Mouse (Mus musculus): Measurements from ENCODE around the gene Myo5a.

Gene Myo5a

DNA sequence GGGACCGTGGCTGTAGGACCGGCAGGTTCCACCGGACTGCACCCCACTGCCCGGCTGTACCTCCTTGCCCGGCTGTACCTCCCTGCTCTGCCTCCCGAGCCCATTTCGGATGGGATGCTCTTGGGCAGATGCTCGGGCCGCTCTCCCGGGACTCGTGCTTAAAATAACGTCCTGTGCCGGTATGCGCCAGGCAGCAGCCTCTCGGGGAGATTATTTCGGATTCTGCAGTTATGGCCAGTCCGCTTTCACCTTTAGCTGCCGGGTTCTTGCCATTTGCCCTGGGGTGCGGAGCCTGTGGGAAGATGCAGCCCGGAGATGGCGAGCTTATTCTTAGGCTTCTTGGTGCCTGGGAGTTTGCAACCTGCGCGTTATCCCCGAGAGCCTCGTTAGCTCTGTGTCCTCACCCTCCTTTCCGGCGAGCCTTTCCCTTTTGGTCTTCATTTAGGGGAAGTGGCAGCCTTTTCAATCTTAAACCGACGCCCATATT, 934 bp downstream of the Myo5a start:
- DNase-seq (ENCODE audit: low spot score) = no peak

DNA sequence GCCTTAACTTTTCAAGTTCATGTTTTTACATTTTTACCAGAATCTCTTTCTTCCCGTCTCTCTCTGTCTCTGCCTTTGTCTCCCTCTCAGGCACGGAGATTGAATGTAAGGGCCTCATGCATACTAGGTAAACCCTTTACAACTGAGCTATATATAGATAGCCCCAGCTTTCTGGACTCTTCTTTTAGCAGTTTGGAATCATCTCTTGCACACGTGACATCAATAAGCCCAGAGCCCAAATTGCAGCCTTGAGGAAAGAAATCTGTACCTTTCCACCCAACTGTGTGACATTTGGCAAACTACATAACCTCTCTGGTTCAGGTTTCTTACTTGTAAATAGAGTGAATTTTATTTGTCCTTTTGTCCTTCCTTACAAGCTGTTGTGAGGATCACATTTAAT, 1.5 kb downstream of the Myo5a start:
- no peak for DNase-seq (ENCODE audit: low spot score)

DNA sequence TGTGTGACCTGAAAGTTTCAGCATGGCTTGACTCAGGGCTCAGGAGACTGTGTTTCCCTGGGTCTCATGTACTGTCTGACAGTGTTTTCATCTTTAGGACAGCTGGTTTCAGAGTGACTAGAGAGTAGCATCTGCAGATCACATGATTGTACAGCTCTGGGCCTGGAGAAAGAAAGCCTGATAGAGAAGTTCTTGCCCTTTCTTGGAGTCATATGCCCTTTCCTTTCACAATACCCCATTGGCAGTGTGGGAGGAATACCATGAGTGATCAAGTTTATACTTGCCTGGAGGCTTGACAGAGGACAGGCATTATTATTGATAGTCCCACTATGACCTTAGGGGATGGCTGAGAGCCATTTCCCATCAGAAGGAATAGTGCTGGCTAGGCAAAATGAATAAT, 6.4 kb downstream of the Myo5a start:
- no peak for DNase-seq (ENCODE audit: low spot score)

DNA sequence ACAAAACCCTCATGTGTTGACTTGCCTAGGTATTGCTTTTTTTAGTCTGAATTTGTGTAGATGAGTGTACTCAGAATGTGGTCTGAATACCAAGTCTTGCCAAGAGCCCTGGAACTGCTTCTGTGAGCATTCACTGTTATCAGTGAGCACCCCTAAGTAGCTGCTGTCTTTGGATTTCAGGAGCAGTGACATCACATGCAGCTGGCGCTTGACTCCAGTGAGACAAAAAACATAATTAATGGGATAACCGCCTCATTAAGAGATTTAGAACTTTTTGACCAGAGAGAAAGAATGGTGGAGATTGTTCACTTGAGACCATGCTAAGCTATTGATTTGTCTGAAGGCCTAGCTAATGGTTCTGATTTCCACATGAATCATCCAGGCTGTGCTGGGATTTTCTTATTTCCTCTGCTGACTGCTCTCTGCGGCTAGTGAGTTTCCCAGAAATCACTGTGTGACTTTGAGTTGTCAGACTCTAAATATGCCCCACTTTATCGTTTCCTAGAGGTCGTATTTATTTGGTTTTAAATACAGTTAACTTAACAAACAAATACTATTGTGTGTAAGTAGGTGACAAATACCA, 14.5 kb downstream of the Myo5a start:
- no peak for DNase-seq (ENCODE audit: low spot score)

DNA sequence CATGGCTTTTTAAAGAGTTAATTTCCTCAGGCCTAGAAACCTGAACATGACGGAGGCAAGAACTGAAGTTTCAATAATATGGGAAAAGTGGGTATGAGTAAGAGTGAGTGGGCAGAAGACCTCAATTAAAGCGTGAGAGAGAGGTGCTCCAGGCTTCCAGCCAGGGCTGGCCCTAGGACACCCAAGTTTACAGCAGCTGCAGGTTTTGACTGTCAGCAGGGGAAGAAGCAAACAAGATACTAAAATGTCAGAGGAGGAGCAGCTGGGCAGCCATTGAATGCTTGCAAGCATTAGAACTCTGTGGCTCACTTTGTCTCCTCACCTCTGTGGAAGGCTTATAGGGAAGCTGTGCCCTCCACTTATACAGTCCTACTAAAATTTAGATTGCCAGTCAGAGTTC, 17.0 kb downstream of the Myo5a start:
- DNase-seq (ENCODE audit: low spot score) = no peak

DNA sequence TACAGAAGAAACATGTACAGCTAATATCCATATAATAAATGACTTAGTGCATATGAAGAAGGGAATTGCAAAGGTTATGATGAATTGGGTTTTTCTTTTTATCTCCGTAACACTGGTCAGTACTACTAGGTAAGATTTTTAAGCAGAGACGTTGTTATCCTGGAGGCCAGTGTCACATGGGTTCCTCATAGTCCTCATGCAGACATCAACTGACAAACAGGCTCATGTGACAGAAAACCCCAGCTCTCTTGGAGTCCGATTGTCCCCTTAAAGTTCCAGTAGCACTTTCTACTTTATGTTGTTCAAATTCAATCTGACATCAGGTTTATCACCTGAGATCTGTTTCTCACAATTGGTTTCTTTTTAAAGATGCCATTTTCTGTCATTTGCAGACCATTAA, 18.5 kb downstream of the Myo5a start:
- DNase-seq (ENCODE audit: low spot score) = no peak

DNA sequence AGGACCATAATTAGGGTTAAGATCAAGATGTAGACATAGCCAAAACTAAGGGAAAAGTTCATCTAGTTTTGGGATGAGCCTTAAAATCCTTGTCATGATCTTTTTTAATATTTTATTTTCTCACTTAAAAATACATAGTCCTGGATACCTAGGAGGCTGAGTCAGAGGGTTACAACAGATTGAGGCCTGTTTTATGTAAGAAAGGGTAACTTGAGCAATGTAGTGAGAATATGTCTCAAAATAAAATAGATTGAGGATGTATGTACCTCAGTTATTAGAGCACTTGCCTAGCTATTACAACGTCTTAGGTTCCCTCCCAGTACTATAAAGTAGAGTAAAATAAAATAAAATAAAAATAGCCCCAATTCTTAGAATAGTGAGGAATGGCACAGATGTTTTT, 21.3 kb downstream of the Myo5a start:
- no peak for DNase-seq (ENCODE audit: low spot score)

DNA sequence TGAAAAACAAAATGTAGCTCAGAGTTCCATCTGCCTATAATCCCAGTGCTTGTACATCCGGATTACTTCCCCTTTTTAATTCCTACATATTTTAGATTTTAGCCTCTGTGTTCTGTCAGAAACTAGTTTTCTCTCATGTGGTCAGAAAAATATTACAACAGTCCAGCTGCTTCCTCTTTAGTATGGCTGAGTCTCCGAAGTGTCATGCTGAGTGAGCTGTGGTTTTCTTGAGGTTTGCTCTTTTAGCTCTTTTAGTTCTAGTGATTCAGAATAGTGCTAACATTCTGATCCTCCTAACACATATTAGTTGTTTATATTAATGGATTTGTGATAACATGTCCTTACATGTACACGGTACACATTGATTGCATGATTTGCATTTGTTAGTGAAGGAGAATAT, 23.9 kb downstream of the Myo5a start:
- DNase-seq (ENCODE audit: low spot score) = no peak

DNA sequence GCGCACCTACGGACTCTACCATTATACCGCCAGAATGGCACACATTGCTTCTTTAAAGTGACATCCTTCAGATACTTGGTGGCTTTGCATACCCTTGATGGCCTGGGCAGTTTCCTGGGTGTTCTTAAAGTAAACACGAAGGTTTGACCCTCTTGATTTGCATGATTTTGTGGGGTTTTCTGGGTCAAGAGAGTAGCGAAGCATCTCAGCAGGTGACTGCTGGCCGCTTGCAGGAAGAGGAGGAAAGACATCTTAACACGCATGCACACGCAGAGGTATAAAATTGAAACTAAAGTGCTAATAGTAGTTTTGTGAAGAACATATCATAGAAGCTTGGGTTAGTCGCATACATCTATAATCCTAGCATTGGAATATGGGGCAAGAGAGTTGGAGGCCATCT, 28.1 kb downstream of the Myo5a start:
- no peak for DNase-seq (ENCODE audit: low spot score)

DNA sequence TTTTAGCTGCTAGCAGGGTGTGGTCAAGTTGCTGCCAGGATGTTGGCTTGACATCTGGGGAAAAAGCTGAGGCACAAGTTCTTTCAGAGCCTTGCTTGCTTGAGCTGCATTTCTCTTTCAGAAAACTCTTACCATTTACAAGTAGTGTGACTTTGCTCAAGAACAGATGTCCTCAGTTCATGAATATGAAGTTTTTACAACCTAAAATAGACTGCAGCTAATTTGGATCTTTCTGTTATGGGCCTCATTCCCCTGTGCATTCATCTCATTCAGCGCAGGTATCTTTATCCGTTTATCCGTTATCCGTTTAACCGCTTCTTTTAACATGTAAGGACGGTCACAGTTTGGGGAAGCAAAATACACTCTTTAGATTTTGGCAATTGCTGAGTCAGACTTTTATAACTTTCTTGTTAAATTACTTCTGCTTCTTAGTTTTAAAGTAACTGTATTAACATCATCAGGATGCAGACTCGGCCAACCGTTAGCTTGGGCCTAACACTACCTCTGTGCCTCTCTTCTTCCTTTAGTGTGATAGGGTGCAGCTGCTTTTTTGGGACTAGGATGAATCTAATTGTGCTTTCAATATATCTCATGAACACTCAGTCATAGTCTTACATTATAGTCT, 29.5 kb downstream of the Myo5a start:
- no peak for DNase-seq (ENCODE audit: low spot score)

DNA sequence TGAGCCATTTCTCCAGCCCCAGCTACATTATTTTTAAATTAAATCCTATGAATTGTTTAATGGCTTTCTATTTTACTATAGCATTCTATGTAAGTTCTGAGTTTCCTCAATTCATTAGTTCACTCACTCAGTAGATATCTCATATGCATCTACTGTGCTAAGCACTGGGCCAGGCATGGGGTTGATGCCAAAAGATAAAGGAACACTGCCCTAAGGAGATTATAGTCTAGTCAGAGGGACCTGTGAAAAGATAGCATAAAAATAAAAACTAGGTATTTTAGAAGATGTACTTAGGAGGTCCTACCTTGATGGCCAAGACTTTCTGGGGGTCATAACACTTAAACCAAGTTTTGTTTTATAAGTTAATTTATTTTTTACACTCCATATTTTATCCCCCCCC, 31.3 kb downstream of the Myo5a start:
- no peak for DNase-seq (ENCODE audit: low spot score)

DNA sequence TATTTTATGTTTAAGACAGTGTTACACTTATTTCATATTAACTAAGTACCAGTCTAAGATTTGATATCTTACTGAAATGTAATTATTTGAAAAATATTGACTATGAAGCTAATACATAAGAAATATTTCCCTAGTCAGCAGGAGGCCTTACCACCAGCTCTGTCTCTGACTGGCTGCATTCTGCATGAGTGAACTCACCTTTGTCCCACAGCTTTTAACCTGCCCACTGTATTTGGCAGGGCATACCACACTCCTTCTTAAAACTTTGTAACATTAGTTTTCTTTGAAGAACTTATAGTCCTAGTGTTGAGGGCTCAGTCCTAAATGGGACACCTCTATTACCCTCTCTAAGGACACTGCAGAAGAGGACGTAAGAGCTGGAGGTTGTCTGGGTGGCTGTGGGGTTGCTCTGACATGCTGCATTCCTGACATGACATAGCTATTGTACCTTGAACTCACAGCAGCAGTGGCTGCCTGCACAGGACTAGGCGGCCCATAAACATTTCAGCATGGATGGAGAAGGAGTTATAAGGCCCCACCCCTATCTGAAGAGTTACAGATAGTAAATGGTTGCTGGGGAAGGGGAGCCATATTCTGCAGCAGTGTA, 45.9 kb downstream of the Myo5a start:
- no peak for DNase-seq (ENCODE audit: low spot score)

DNA sequence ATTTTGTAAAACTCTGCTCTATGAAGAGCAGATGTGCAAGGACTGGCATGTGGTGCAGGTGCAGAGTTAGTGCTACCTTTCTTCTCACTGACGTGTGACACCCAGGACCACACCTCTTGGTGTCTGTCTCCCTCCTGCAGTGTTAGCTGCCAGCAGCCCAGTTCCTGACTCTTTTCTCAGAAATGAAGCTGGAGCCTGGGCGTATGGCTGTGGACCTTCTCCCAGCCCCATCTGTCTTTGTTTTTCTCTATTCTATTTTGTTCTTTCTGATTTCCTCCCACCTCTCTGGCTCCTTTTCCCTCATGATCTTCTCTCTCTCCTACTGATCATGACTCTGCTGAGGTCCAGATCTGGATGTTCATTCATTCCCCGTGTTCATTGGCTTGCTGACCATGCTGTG, 50.3 kb downstream of the Myo5a start:
- DNase-seq (ENCODE audit: low spot score) = no peak

DNA sequence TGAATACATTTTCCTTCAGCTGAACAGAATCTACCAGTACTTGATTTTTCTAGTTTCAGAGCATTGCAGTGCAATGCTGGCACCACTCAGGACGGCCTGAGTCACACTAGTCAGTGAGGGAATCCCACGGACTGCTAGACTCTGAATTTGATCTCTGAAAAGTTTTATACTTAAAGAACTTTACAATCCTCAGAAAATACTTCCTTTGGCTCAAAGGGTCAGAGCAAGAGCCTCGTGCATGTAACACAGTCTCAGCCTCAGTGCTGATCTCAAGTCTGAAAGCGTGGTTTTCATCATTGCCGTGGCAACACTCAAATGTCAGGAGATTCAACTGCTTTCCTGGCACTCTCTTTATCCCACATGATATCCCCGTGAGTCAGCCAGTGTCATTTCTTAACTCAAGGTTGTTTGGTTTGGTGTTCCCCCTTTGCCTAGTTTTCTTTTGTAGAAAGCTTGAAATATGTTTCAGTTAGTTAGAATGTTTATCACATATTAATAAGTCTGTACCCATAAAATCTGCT, 53.4 kb downstream of the Myo5a start:
- DNase-seq (ENCODE audit: low spot score) = no peak

DNA sequence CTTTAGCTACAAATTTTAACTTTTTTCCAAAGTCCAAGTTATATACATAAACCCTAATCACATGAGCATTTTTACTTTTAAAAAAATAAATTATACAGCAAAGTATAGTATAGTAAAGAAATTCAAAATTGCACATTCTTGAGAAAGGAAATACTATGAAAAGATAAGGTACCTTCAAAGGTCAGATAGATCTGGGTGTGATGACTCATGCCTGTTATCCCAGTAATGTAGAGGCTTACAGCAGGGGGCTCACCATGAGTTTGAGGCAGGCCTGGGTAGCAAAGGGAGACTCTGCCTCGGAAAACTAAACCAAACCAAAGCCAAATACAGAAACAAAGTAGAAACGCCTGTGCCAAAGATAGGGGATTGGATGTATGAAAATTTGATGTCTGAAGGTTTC, 59.7 kb downstream of the Myo5a start:
- no peak for DNase-seq (ENCODE audit: low spot score)

DNA sequence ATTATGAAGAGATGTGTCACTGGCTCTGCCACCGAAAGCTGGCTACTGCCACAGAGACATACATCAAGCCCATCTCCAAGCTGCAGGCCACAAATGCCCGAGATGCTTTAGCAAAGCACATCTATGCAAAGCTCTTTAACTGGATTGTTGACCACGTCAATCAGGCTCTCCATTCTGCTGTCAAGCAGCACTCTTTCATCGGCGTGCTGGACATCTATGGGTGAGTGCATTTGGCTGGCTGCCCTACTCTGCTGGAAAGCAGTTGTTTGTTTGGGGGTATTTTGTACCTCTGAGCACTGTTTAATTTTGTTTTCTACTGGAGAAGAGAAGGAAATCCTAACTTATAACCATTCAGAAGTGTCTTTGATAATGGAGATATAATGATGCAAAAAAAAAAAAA, 76.1 kb downstream of the Myo5a start:
- no peak for DNase-seq (ENCODE audit: low spot score)

DNA sequence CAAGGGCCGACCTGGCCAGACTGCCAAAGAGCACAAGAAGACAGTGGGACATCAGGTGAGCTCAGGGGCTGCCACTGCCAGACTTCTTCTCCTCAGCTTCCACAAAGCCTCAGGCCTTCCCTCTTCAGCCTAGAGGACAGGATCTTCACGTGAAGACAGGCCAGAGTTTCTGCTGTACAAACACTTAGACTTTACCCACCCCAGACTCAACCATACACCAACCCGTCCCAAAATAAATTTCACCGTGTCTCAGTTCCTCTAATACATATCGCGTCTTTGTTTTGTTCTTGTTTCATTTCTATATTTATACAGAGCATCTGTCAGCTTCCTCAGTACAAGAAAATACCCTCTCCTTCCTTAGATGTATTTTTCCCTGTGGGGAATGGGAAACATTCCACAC, 89.7 kb downstream of the Myo5a start:
- DNase-seq (ENCODE audit: low spot score) = peak; percentile 8

DNA sequence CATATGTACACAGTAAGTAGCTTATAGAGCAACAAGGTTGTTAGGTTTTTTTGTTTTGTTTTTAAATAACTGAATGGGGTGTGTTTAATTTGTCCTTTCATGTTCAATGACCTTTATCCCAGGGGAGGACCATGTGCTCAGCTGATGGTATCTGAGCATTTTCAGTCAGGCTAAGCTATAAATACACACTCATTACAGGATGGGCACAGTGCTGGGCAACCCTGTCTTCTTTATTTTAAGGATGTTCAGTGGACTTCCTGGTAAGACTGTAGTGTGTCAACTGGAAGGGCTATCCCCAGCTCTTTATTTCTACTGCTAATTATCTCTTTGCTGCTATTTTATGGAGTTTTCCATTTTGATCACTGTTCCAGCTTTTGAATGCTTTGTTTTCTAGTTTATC, 92.8 kb downstream of the Myo5a start:
- DNase-seq (ENCODE audit: low spot score) = no peak

DNA sequence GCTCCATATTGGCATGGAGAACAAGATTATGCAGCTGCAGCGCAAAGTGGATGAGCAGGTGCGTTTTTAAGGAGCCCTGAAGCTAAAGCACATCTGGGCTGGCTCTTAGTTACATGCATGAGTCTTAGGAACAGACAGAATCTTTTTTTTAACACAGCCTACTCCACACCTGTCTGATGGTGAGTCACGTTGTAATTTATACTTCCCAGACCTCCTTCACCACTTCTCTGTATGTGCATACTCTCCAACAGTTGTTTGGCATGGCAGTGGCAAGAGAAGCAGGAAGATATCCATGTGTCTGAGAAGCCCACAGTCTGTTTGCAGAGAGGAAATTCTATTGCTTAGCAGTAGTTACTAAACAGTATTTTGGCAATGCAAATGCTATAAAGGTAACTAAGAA, 100.9 kb downstream of the Myo5a start:
- DNase-seq (ENCODE audit: low spot score) = no peak

DNA sequence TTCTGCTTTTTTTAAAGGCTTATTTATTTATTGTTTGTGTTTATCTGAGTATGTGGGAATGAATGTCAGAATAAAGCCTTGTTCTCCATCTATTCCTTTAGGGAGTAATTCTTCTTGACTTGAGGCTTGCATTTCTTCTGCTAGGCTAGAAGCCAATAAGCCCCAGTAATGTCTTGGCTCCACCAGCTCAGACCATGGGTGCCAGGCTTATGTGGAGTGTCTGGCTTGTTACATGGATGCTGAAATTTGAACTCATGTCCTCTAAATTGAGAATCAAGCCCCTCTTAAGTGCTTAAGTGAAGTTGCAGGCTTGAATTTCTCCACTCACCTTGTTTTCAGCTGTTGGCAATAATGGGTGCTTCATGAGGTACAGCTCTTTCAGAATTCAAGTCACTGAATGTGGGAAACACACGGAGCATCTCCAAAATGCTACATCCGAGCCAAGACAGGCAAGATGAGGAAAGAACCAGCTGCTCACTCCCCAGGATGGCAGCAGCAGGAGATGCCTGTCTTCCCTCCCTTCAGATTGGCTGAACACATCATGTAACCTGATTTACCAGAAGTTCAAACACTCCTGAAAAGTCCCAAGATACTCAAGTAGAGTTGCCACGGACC, 116.9 kb downstream of the Myo5a start:
- no peak for DNase-seq (ENCODE audit: low spot score)

DNA sequence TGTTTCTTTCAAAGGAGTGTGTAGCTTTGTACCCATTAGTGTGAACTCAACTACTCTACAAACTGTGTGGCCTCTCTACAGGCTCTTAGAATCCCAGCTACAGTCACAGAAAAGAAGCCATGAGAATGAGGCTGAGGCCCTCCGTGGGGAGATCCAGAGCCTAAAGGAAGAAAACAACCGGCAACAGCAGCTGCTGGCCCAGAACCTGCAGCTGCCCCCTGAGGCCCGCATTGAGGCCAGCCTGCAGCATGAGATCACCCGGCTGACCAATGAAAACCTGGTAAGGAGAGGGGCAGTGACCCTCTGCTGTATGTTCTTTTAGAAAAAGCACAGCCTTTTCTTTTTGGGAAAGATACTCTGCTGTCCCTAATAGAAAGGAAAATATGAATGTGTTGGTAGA, 123.0 kb downstream of the Myo5a start:
- no peak for DNase-seq (ENCODE audit: low spot score)

DNA sequence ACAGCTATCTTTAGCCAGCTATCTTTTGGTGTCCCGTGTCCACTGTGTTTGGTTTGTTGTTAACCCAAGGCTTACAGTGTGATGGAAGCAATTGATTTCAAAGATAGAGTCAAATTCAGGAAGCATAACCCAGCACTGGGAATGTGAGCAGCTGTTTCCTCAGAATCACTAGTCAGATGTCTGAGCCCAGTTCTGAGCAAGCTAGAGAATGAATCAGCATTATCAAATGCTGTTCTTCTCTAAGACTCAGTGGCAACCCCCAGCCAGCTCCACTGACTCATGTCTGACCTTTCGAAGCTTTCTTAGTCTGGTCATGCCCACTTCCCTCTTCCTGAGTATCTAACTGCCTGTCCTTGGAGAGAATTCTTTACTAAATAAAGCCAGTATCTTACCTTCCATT, 125.5 kb downstream of the Myo5a start:
- peak; percentile 53 for DNase-seq (ENCODE audit: low spot score)

DNA sequence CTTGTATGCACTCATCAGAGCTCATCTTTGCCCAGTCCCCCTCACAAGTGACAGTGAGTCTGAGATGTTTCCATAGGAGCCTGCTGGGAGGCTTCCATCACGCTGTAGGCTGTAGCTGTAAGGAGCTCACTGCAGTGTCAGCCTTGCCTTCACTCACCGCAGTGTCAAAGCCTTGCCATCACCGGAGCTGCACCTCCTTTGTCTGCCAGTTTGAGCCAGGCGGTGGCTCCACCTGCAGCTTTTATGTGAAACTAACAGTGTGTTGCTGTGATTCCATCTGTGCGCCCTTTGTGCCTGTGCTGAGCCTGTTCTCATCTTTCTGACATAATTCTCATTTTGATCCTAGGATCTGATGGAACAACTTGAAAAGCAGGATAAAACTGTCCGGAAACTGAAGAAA, 126.5 kb downstream of the Myo5a start:
- no peak for DNase-seq (ENCODE audit: low spot score)

Data from left cerebral cortex, adult 11 months (tissue).